Mouse (Mus musculus): ENCODE data around the gene Gpr88.

Gpr88 gene

DNA sequence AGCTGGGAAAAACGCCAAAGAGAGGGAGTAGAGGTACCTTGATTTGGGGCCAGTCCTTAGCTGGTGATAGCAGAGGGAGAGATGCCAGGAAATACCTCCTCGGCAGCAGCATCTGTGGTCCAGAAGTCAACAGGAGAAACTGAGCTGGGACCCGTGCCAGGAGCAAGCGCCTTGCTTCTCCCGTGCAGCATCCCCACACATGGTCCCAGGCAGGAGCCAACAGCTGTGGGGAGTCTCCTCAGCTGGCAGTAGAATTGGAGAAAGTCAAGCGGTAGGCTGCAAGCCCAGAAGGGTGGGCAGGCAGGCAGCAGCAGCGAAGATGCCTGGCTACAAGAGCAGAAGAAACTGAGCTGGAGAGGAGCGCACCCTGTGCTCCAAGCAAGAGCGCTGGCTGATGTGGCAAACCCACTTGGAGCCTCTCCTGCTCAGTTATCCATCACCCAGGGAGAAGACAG is at the start of gene Gpr88:
Gpr88 (minus strand) TSS at position 427 of the 455 bp plus-strand sequence.
- DNase-seq (ENCODE audit: low spot score in 2 of 2) = peak; percentile 30 to 67

DNA sequence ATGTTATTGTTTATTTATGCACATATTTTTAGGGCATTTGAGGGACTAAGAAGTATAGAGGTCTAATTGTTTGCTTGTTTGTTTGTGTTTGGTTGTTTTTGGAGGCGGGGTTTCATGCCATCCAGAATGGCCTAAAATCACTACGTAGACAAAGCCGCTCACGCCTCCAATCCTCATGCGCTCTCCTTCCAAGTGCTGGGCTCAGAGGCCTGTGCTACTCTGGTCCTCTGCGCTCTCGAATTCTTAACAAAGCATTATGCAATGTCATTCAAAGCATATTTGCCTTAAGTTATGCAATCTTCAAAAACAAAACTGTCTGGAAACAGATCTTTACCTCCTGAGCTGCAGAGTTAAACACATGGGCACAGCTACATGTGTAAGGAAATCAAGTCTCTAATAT is 49.3 kb upstream of the Gpr88 start:
- DNase-seq (ENCODE audit: low spot score in 2 of 2) = no peak

DNA sequence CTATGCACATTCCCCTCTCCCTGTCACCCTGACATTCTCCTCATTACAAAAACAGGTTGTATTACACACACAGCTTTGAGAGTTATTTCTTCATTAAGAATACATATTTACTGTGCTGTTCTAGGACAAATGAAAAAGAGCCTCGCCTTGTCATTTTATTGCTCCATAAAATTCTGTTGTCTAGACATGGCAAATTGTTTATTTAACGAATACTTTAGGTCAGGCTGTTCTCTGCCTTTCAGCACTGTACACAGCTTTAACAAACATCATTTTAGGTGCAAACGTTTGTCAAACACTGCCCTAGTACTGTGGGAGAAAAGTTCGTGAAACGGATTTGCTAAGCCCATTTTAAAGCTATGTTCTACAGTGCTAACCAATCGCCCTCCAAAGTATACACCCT is 48.5 kb upstream of the Gpr88 start:
- DNase-seq (ENCODE audit: low spot score in 2 of 2) = no peak

DNA sequence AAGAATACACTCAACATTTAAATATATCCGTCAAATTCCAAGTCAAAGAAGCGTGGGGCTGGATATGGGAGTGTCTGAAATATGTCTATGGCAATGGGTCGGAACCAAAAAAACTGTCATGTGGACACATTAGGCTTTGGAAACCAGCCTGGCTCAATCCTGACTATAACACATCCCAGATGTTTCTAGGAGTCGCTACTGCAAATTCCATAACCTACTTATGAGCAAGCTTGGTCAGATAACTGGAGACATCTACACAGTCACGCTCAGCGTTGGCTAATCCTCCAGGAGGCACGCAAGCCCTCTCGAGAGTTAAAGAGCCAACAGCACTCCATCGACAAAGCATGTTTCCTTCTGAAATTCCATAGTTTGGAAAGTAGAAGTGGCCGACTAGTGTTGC is 45.4 kb upstream of the Gpr88 start:
- DNase-seq (ENCODE audit: low spot score in 2 of 2) = no peak

DNA sequence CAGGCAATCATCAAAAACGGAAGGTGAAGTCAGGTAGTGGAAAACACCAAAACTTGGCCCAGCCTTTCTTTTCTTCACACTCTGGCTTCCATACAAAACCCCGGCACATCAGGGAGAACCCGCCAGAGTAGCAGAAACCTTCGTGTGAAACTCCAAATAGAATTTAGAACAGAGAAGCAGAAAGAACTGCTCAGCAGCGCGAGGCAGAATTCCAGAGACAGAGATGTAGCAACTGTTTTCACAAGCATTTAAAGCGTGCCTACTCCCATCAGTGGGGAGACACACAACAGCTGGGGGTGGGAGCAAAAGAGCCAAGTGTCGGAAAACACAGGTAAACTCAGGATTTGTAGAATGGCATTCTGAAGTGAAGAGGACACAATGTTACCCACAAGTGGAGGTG is 44.7 kb upstream of the Gpr88 start:
- no peak for DNase-seq (ENCODE audit: low spot score in 2 of 2)

DNA sequence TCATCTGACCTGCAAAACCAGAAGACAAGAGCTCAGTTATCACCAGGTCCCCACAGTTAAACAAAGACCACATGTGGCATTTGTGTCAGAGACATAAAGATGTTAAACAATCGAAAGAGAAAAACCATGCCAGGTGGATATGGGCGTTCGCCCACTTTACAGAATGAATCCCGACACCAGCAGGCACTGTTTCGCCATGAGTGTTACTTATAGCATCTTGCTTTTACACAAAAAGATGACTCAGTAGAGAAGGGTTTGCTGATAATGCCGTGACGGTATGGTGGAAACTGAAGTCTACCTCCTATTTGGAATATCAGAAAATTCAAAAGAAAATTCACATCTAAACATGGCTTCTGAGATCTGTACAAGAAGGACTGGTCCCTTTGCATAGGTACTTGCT is 43.9 kb upstream of the Gpr88 start:
- DNase-seq (ENCODE audit: low spot score in 2 of 2) = no peak

DNA sequence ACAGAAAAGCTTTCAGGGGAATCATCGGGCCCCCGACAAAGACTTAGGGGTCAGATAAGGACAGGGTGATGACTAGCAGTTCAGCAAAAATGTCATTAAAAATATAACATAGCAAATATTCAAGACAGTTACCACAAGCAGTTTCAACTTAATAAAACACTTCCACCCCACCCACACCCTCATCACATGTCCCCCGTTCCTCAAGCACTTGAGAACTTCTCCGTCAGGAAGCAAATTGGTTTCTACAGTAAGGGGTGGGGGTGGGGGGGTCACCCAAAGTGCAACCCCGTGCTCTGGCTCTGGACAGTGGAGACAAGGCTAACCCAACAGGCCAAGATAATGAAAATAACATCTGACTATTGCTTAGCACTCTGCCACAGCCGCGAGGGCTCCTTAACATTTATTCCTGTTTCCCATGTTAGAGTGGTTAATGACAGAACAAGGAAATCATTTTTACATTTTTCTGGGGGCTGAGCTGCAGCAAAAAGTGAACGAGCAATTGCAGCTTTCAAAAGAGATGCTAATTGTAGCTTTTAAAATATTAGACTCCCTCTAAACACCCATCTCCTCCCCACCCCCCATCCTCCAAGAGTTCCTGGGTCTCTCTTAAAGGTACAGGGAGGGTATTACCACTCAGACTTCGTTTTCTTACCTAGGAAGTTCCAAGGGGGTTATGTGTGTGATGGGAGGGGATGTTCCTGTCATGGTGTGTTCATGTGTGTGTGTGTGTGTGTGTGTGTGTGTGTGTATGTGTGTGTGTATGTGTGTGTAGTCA is 36.9 kb upstream of the Gpr88 start:
- no peak for DNase-seq (ENCODE audit: low spot score in 2 of 2)

DNA sequence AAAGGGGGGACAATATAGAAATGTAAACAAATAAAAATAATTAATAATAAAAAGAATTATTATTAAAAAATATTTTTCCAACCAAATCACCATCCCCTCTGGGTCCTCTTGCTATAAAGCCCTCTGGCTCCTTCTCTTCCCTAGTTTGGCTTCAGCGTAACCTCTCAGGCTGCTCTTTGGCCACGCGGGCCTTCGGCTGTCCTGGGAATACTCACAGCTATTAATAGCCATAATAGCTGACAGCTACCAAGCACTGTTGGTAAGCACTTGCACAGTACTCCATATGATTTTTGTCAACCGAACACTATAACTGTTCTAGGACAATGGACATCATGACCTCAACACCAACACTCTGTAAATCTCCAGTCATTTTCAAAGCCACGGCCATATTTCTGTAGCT is 35.5 kb upstream of the Gpr88 start:
- DNase-seq (ENCODE audit: low spot score in 2 of 2) = no peak

DNA sequence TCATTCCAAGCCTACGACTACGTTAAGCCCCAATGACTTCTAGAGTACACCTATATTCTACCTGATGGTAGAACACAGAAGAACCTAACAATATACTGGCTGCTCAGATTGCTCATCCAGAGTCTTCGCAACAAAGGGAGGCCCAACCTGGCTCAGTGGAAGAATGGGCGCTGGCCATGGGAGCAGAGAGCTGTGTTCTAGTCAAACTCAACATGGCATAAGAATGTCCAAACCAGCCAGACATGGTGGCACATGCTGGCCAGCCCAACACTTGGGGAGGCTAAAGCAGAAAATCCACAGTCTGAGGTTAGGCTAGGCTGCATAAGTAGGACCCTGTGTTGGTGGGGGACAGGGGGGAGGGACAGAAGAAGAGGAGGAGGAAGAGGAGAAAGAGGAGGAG is 31.4 kb upstream of the Gpr88 start:
- DNase-seq (ENCODE audit: low spot score in 2 of 2) = no peak

DNA sequence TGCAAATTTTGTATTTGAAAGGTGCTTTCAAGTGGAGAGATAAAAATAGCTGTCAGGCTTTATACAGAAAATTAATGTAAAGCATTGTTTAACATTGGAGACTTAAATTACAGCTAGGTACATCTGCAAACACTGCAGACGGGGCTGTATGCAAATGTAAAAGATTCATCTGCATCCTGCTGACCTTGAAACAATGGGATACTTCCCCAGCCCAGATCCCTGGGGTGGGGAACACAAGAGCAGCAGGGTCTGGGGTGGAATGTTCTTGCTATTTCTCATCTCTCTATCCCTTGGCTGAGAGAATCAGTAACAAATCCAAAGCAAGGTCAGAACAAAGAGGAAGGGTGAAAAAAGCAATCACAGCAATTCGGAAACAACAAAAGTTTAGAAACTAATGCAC is 30.7 kb upstream of the Gpr88 start:
- no peak for DNase-seq (ENCODE audit: low spot score in 2 of 2)

DNA sequence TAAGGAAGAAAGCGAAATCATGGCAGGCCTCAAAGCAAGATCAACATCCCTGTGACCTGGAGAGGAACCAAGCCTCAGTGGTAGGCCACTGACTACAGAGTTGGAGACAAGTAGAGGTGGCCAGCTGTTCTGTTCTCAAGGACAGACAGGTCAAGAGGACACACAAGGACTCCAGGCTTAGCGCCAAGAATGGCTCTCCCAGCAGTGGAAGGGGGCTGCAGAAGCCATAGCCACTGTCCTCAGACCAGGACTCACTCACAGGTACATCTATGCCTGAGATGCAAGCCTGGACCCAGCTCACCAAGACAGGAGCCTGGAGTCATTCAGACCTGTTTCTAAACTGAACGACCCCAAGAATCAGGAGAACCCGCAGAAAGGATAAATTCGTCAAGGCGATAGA is 28.4 kb upstream of the Gpr88 start:
- no peak for DNase-seq (ENCODE audit: low spot score in 2 of 2)

DNA sequence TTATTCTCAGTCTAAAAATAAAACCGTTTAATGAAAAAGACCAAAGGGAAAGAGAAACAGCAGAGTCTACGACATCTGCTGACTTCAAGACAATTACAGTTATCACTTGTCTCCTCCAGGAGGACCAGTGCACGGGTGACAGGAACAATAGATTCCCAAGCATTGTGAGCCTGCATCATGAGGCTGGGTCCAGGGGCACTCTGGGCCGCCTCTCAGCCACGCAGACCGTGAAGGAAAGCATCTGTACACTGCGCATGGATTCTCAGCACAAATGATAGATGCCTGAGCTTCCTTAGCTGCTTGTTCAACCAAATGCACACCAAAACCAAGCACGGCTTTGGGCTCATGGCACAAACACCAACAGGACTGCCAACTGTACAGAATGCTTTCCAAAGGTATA is 23.8 kb upstream of the Gpr88 start:
- DNase-seq (ENCODE audit: low spot score in 2 of 2) = no peak

DNA sequence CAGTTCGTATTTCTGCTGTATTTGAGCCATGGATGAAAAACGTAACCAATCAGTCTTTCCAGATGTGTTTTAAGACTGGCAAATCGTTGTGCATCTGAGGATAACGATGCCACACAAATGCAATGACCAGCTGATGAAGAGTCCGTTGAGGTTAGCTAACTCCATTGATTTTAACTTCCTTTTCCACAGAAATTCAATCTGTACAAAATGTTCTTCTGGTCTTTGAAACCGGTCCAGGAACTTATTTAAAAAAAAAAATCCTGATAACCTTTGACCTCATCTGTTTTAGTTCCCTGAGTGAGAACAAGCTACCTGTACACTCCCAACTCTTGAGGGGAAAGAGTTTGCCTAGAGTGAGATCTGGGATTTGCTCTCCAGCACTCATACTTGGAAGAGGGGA is 18.4 kb upstream of the Gpr88 start:
- DNase-seq (ENCODE audit: low spot score in 2 of 2) = no peak

DNA sequence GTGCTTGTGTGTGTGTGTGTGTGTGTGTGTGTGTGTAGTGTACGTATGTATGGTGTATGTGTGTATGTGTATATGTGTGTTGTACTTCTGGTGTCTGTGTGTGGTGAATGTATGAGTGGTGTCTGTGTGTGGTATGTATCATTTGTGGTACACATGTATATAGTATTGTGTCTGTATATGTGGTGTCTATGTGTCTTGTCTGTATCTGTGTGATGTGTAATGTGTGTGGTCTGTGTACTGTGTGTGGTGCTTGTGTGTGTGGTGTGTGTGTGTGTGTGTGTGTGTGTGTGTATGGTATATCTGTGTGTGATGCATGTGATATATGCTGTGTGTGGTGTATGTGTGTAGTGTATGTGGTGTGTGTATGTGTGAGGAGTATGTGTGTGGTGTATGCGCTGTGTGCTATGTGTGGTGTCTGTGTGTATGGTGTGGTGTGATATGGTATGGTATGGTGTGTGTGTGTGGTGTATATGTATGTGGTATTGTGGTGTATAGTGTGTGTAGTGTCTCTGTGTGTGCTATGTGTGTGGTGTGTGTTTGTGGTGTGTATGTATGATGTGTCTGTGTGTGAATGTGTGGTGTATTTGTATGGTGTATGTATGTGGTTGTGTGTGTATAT is 13.8 kb upstream of the Gpr88 start:
- no peak for DNase-seq (ENCODE audit: low spot score in 2 of 2)

DNA sequence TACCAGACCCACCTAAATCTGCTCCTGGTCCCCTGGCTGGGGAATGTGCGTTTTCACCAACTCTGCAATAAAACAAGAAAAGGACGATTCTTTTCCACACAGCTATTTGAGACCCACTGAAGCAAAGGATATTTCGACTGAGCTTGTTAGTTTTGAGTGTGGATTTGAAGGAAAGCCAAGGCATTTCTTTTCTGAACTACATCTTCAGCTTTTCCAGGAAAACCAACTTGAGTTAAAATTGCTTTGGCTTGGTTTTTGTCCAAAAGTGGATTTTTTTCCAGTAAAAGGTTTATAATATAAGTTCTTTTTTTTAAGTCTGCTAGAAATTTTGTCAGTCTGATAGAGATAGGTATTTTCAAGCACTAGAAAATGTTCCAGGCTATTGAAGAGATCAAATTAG is 13.1 kb upstream of the Gpr88 start:
- DNase-seq (ENCODE audit: low spot score in 2 of 2) = no peak

DNA sequence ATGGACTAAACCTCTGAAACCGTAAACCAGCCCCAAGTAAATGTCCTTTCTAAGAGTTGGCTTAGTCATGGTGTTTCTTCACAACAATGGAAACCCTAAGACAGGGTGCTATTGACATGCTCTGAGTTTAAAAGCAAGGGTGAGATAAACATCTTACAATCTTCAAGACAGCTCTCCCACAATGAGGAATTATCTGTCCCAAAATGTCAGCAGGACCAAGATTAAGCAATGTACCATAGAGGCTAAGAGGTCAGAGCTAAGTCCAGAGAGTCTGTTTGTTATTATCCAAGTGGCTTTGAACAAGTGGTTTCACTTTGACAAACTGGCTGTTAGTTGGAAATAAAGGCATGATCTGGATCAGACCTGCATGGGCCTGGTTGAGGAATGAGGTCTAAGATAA is 10.7 kb upstream of the Gpr88 start:
- no peak for DNase-seq (ENCODE audit: low spot score in 2 of 2)

DNA sequence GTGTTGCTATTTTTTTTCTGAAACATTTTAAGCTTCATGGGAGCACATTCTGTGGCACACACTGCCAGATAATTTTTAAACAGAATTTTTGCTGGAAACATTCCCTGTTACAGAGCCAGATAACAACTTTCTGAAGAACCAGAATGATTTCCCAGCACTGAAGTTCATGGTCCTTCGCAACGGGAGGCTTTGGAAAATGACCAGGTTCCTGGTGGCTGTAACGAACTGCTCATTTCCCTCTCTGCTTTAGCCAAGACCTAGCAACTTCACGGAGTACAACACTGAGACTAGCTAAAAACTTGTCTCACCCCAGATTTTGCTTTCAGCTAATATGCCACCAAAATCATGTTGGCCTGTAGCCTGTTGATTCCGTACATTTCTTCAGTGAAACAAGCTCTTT is 9.8 kb upstream of the Gpr88 start:
- DNase-seq (ENCODE audit: low spot score in 2 of 2) = no peak

DNA sequence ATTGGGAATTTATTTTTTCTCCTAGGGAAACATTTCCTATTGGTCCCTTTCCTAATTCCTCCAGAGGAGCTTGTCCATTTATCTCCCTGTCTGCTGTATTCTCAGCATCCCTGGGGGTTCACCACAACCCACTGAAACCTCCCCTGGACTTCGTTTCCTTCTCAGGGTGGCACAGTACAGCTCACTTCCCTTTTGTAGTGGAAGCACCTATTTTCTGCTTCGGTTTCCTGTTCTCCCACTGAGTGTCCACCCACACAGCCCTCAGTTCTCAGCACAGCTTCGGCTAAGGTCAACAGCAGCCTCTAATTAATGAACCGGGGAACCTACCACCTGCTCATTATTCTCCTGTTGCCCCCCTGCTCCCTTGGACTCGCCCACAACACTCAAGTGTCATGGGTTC is 2.8 kb upstream of the Gpr88 start:
- DNase-seq (ENCODE audit: low spot score in 2 of 2) = no peak

DNA sequence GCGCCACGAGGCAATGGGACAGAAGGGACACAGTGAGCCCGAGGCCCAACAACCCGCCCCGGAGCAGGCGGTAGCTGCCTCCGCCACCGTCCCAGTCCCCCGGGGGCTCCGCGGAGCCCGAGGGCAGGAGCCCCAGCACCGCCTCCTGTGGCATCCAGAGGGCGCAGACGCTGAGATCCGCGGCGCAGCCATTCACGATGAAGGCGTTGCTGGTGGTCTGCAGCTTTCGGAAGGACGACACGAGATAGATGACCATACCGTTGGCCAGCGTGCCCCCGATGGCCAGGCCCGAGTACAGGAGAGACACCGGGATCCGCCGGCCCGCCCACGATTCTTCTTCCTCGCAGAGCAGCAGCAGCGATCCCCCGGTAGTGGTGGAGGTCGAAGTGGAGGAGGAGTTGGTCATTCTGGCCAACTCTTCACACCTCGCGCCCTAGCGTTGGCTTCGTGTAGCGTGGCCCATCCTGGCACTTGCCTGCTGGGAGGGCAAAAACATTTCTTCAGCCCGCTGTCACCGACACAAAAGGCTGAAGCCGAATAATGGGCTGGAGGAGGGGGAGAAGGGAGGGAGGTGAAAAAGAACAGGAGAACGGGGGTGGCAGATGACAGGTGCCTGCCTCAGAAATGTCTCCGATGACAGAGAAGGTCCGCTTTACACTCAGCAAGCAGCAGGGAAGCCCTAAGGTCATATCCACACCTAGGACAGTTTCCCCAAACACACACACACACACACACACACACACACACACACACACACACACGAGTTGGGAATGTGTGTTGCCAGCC is 855 bp downstream of the Gpr88 start:
- DNase-seq (ENCODE audit: low spot score in 2 of 2) = peak; percentile 3 to 7

DNA sequence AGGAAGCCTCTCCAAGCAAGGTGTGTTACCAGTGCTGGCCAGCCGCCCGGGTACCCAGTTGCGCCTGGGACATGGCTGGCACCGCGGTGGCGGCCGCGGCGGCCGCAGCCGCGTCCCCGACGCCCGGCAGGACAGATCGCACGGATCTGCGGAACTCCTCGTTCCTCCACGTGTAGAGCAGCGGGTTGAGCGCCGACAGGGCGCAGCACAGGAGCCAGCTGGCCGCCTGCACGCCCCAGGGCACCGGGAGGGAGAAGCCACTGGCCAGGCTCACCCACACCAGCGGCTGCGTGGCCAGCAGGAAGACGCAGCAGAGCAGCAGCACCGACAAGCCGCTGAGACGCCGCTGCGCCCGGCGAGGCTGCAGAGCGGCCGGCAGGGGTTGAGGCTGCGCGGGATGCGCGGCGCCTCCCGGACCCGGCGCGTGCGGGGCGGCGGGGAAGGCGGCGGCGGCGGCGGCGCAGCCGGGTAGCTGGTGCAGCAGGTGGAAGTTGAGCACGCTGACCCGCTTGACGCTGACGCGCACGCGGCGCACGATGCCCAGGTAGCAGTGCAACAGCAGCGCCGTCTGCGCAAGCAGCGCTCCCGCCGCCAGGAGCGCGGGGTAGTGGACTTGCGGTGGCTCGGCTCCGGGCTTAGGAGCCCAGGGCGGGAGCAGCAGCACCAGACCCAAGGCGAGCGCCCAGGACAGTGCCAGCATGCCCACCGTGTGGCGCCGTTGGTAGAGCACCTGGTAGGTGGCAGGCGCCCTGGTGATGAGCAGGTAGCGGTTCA is 1.6 kb downstream of the Gpr88 start:
- peak; percentile 8 to 22 for DNase-seq (ENCODE audit: low spot score in 2 of 2)

DNA sequence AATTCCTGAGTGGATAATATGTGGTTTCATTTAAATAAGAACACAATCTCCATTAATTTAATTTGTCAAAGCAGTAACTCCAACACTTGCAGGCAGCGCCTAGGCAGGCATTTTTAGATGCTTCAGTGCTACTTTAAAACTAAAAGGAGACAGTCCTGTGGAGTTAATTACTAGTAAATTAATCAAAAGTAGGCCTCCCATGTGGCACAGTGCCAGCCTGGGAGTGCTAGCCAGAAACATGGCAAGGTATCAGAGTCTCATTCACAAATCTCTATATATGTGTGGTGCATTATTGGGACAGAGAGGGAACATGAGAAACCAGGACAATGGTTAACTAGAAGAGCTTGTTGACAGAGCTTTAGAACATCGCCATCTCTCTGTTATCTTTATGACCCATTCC is 4.3 kb downstream of the Gpr88 start:
- DNase-seq (ENCODE audit: low spot score in 2 of 2) = no peak

DNA sequence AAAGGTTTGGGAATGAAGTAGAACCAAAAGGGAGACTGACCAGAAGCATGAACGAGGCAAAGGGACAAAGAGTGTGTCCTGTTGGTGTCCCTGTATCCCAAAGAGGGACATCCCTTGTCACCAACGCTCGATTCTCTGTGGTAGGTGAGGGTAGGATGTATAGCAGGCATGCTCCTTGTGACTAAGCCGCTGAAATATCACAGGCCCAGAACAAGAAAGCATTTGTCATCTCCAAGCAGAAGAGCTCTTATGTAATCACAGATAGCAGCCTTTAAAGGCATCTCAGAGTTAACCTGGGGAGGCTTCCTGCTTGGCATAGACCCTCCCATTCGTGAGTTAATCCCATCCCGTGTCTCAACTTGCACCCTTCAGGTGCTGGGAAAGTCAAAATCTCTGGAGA is 8.8 kb downstream of the Gpr88 start:
- DNase-seq (ENCODE audit: low spot score in 2 of 2) = no peak

All from urinary bladder, postnatal 36 days (tissue).